Mouse (Mus musculus): ENCODE data around the gene Inha. TPM values are rescaled to one million over a fixed set of nuclear protein-coding genes. Genes with fewer than 3 reads are reported as not detected.

The Inha gene
- total RNA-seq, 1 experiment, result 0.80 TPM

DNA sequence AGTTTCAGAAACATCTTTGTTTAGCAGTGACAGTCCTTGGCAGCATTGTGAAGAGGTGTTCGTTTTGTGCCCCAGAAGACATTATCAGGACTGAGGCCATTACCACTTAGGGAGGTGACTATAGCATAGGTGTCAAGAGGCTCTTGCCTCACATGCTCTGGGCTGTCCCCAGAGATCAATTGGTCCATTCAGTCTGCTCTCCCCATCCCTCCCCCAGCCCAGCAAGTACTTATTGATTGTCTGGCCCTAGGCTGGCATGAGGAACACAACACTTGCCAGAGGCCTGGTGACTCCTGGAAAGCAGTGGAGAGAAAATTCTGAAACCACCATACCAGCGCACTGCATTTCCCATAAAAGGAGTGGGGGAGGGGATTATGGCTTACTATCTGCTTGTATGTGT lies 30.7 kb downstream of the Inha start:
- H3K9me3 ChIP-seq (ENCODE audit: control insufficient read depth, insufficient read depth, low read depth, low read length), result no peaks in the 10 kb centered on the region
- TF ChIP-seq CHD2 (IDR thresholded peaks at IDR 0.05; ENCODE audit: low read depth, low read length), result no peak
- TF ChIP-seq ZC3H11A (IDR thresholded peaks at IDR 0.05; ENCODE audit: borderline replicate concordance, low read depth, low read length), result no peak
- TF ChIP-seq MAFK (IDR thresholded peaks at IDR 0.05; ENCODE audit: insufficient read depth, low read depth, low read length), result no peak
- no peak for TF ChIP-seq ZNF384 (IDR thresholded peaks at IDR 0.05; ENCODE audit: low read depth, low read length)
- no peak for TF ChIP-seq HCFC1 (IDR thresholded peaks at IDR 0.05; ENCODE audit: borderline replicate concordance, insufficient read depth, low read length)
- no peak overlapping the region for H3K9ac ChIP-seq (ENCODE audit: insufficient read depth, low read depth, low read length, poor library complexity, severe bottlenecking)
- no peak overlapping the region for H3K27ac ChIP-seq (ENCODE audit: insufficient read depth, low read depth, low read length, poor library complexity, severe bottlenecking)
- H3K4me3 ChIP-seq (ENCODE audit: insufficient read depth in 1 of 2, low read depth in 1 of 2, low read length in 2 of 2, poor library complexity in 1 of 2, severe bottlenecking in 1 of 2), result no peak overlapping the region
- in situ Hi-C loops (cut with MboI; ENCODE audit: low sequenced_read_pairs in 2 of 2, unreplicated experiment in 2 of 2), result no loop called here
- no peaks in the 10 kb centered on the region for H3K4me1 ChIP-seq (ENCODE audit: control insufficient read depth in 2 of 2, insufficient read depth in 2 of 2, low read length in 2 of 2, poor library complexity in 1 of 2)
- H3K36me3 ChIP-seq (ENCODE audit: control insufficient read depth, insufficient read depth, low read length, poor library complexity, severe bottlenecking), result peaks cover 14% of the 10 kb centered on the region
- DNase-seq (ENCODE audit: low read depth, low spot score), result no peak

DNA sequence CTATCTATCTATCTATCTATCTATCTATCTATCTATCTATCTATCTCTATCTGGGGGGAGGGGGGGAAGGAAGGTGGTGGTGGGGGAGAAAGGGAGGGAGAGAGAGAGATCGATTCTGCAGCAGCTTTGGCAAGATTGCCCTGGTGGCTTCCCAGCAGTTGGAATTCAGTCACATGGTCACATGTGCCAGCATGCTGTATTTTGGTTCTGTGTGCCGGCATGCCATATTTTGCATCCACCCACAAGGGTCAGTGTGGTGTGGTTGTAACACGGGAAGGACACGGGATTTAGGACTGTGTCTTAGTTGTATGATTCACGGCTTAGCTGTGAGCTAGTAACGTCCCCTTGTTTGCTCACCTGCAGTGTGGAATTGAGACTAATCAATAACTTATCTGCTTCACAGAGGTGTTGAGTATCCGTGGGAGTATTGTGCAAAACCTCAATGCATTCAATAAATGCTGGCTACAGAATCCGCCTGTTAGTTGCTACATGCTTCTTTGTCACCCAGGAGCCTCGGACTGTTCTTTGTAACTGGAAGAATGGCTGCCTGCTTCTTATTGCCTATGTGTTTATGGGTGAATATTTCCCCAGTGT lies 31.8 kb downstream of the Inha start:
- in situ Hi-C loops (cut with MboI; ENCODE audit: low sequenced_read_pairs in 2 of 2, unreplicated experiment in 2 of 2), result no loop called here
- Histone ChIP-seq H3K9me3 (ENCODE audit: control insufficient read depth, insufficient read depth, low read depth, low read length) (no peaks in the 10 kb centered on the region), H3K4me3 (ENCODE audit: insufficient read depth in 1 of 2, low read depth in 1 of 2, low read length in 2 of 2, poor library complexity in 1 of 2, severe bottlenecking in 1 of 2) (no peak overlapping the region), H3K36me3 (ENCODE audit: control insufficient read depth, insufficient read depth, low read length, poor library complexity, severe bottlenecking) (peaks cover 10% of the 10 kb centered on the region; the same call in 1 of the 2 replicates), H3K27ac (ENCODE audit: insufficient read depth, low read depth, low read length, poor library complexity, severe bottlenecking) (no peak overlapping the region), H3K4me1 (ENCODE audit: control insufficient read depth in 2 of 2, insufficient read depth in 2 of 2, low read length in 2 of 2, poor library complexity in 1 of 2) (no peaks in the 10 kb centered on the region), H3K9ac (ENCODE audit: insufficient read depth, low read depth, low read length, poor library complexity, severe bottlenecking) (no peak overlapping the region)
- DNase-seq (ENCODE audit: low read depth, low spot score), result no peak
- TF ChIP-seq ZC3H11A (IDR thresholded peaks at IDR 0.05; ENCODE audit: borderline replicate concordance, low read depth, low read length) (no peak), HCFC1 (IDR thresholded peaks at IDR 0.05; ENCODE audit: borderline replicate concordance, insufficient read depth, low read length) (no peak), ZNF384 (IDR thresholded peaks at IDR 0.05; ENCODE audit: low read depth, low read length) (no peak), MAFK (IDR thresholded peaks at IDR 0.05; ENCODE audit: insufficient read depth, low read depth, low read length) (no peak), CHD2 (IDR thresholded peaks at IDR 0.05; ENCODE audit: low read depth, low read length) (no peak)

DNA sequence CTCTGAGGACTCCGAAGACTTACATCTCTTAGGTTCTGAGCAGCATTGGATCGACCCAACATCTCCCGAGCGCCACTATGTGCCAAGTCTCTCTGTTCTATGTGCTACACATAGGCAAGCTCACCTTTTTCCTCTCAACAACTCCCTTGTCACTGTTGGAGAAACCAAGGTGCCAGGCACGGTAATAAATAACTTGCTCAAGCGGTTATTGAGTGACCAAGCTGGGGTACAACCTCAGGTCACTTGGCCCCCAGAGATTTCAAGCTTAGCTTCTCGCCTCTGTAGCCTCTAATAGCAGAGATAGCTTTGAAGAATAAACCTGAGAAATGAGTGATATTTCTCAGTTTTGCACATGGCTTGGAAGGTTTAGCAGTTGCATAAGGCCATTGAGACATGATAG lies 34.6 kb downstream of the Inha start:
- in situ Hi-C loops (cut with MboI; ENCODE audit: low sequenced_read_pairs in 2 of 2, unreplicated experiment in 2 of 2), result no loop called here
- H3K27ac ChIP-seq (ENCODE audit: insufficient read depth, low read depth, low read length, poor library complexity, severe bottlenecking), result no peak overlapping the region
- no peaks in the 10 kb centered on the region for H3K36me3 ChIP-seq (ENCODE audit: control insufficient read depth, insufficient read depth, low read length, poor library complexity, severe bottlenecking)
- TF ChIP-seq ZNF384 (IDR thresholded peaks at IDR 0.05; ENCODE audit: low read depth, low read length), result no peak
- TF ChIP-seq ZC3H11A (IDR thresholded peaks at IDR 0.05; ENCODE audit: borderline replicate concordance, low read depth, low read length), result no peak
- TF ChIP-seq HCFC1 (IDR thresholded peaks at IDR 0.05; ENCODE audit: borderline replicate concordance, insufficient read depth, low read length), result no peak
- H3K4me1 ChIP-seq (ENCODE audit: control insufficient read depth in 2 of 2, insufficient read depth in 2 of 2, low read length in 2 of 2, poor library complexity in 1 of 2), result peaks cover 0 to 6% of the 10 kb centered on the region in 2 experiments; a peak in 2 of 4 replicates
- H3K4me3 ChIP-seq (ENCODE audit: insufficient read depth in 1 of 2, low read depth in 1 of 2, low read length in 2 of 2, poor library complexity in 1 of 2, severe bottlenecking in 1 of 2), result no peak overlapping the region
- H3K9ac ChIP-seq (ENCODE audit: insufficient read depth, low read depth, low read length, poor library complexity, severe bottlenecking), result no peak overlapping the region
- no peak for DNase-seq (ENCODE audit: low read depth, low spot score)
- H3K9me3 ChIP-seq (ENCODE audit: control insufficient read depth, insufficient read depth, low read depth, low read length), result no peaks in the 10 kb centered on the region

DNA sequence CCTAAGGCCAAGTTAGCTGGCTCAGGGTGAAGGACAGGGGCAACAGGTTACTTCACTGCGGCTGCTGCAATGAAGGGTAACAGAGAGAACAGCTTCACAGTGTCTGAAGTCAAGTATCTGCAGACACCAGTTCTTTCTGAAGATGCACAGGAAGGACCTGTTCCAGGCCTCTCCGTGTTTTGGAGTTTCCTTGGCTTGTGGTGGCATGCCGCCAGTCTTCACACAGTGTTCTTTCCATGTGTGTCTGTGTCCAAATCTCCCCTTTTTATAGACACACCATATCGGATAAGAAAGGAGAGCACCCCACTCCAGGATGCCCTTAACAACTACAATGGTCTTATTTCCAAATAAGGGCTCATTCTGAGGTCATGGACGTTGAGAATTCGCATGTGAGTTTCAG lies 37.5 kb downstream of the Inha start:
- no peak for TF ChIP-seq CHD2 (IDR thresholded peaks at IDR 0.05; ENCODE audit: low read depth, low read length)
- no peak for TF ChIP-seq MAFK (IDR thresholded peaks at IDR 0.05; ENCODE audit: insufficient read depth, low read depth, low read length)
- no peak for TF ChIP-seq HCFC1 (IDR thresholded peaks at IDR 0.05; ENCODE audit: borderline replicate concordance, insufficient read depth, low read length)
- TF ChIP-seq ZNF384 (IDR thresholded peaks at IDR 0.05; ENCODE audit: low read depth, low read length), result no peak
- in situ Hi-C loops (cut with MboI; ENCODE audit: low sequenced_read_pairs in 2 of 2, unreplicated experiment in 2 of 2), result no loop called here
- DNase-seq (ENCODE audit: low read depth, low spot score), result no peak
- H3K4me1 ChIP-seq (ENCODE audit: control insufficient read depth in 2 of 2, insufficient read depth in 2 of 2, low read length in 2 of 2, poor library complexity in 1 of 2), result peaks cover 0 to 16% of the 10 kb centered on the region in 2 experiments; a peak in 2 of 4 replicates
- H3K9ac ChIP-seq (ENCODE audit: insufficient read depth, low read depth, low read length, poor library complexity, severe bottlenecking), result no peak overlapping the region
- no peak overlapping the region for H3K27ac ChIP-seq (ENCODE audit: insufficient read depth, low read depth, low read length, poor library complexity, severe bottlenecking)
- no peak overlapping the region for H3K4me3 ChIP-seq (ENCODE audit: insufficient read depth in 1 of 2, low read depth in 1 of 2, low read length in 2 of 2, poor library complexity in 1 of 2, severe bottlenecking in 1 of 2)
- no peaks in the 10 kb centered on the region for H3K9me3 ChIP-seq (ENCODE audit: control insufficient read depth, insufficient read depth, low read depth, low read length)
- no peaks in the 10 kb centered on the region for H3K36me3 ChIP-seq (ENCODE audit: control insufficient read depth, insufficient read depth, low read length, poor library complexity, severe bottlenecking)

Data from ES-E14 (cell line).